Mouse (Mus musculus) hematopoietic multipotent progenitor cell, adult 10-12 weeks (in vitro differentiated cells): ENCODE data around the gene Gm21860. TPM values are rescaled to one million over a fixed set of nuclear protein-coding genes. Genes with fewer than 3 reads are reported as not detected.

Source experiments
- polyA plus RNA-seq: library from polyadenylated mRNA; stranded (reverse); fragments of >175 nt; gene quantifications from 2 replicates; pipeline ENCODE4 v1.2.3, GENCODE M21; 2012; ENCODE audit warnings: low replicate concordance

Gm21860 gene
- polyA plus RNA-seq, result not detected in 2 replicates

GRCm38 (mm10) chrY:90754721-90755120 is at the start of gene Gm21860:
TSS of gene Gm21860 (minus strand) at chrY:90754821.

GRCm38 (mm10) chrY:90784438-90784837 is 29.8 kb upstream of the Gm21860 start, which contains the start of gene Gm47283:
TSS of gene Gm47283 (plus strand) at chrY:90784738.

Other genes starting within 250 kb of the Gm21860 start
- not detected in 2 replicates for gene Gm47283, start 29.9 kb upstream of the Gm21860 start, polyA plus RNA-seq
- gene Gm21748, start 84.4 kb upstream of the Gm21860 start, polyA plus RNA-seq, result not detected in 2 replicates